Mouse (Mus musculus) CH12F3 (cell line): Measurements from ENCODE around the gene Gars.

Source experiments
- in situ Hi-C: fragments of 300-500 bp; cut with MboI; formaldehyde crosslinking; loops from 2 replicates; pipeline ENCODE4 v1.14.3; 2020; ENCODE audit warnings: low sequenced_read_pairs

Gars gene

DNA sequence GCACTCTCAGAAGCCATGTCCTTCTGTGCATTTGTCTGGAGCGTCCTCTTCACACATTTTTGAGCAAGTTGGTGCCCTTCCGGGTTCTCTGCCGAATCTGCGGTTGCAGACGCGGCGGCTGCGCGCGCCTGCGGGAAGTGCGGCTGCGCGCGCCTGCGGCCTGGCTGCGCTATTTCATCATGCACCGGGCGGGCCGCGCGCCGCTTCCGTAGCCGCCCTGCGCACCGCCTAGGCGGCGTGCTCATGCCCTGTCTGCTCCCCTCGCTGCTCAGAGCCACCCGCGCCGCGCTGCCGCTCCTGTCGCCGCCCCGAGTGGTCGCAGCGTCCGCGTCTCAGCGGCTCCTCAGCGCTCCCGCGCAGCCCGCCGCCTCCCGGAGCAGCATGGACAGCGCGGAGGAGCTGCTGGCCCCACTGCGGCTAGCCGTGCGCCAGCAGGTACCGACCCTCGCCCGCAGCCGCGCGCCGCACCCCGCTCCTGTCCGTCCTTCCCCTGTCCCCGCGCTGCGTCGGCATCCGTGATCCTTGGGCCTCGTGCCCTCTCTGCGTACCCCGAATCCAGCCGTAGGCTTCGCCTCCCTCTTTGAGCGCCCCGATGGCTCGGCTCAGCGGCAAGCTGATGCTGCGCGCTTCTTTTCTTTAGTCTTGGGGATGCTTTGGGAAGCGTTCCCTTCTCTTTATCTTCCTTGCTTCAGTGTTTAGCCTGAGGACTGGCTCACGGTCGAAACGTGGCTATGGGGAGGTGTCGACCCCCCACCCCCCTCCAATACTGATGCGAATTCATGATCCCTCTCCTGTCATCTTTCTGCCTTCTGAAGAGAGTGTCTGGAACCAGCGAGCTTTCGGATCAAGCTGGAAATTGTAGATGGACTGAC, at the start of gene Gars:
Gars (plus strand) TSS at position 209 of the 872 bp plus-strand sequence.
- in situ Hi-C loops, result no loop called here

DNA sequence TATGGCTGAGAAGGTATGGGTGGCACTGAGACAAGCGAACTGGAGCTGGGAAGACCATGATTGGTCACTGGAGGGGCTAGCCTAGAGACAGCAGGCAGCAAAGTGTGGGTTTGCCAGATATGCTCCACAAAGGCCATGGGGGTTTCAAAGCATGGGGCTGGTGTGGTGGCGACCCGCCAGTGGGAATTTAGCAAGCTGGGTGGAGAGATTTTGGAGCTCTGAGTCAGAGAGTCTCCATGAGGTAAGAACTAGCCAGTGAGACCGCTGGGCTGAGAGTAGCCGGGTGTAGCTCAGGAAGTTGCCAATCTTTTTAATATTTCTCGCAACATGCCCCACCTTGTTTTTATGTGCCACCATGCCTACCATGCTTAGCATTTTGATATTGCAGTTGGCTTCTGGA, 49.7 kb upstream of the Gars start:
- in situ Hi-C loops, result no loop called here

- in situ Hi-C loops, result loop anchor here (10.0 kb wide), 1 partner anchor 176 kb away; the partner anchor contains the start of gene Znrf2
Measured at GRCm38 (mm10) chr6:54991189-54991588, 46.6 kb upstream of the Gars start.

DNA sequence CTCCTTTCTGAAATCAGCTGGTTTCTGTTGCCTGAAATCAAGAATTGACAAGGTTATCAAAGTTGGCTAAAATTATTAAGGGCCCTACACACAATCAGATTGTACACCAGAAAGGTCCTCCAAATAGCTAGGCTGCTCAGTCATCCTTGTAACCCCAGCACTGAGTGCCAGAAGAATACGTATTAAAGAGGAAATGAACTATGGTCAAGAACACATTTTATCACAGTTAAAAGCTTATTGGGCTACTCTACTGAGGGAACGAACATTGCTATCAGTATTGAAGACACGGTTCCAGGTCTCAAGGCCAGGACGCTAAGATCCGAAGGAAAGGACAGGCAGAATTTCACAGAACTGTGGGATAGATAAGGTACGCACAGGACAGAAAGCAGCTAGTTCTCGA, 45.7 kb upstream of the Gars start:
- in situ Hi-C loops, result loop anchor here (10.0 kb wide), 1 partner anchor 177 kb away; the partner anchor contains the start of gene Znrf2

- in situ Hi-C loops, result loop anchor here (10.0 kb wide), 1 partner anchor 178 kb away; the partner anchor contains the start of gene Znrf2
Measured at GRCm38 (mm10) chr6:54992734-54993260, 45.0 kb upstream of the Gars start, which contains the start of gene Ggct. Ggct (minus strand) TSS chr6:54992950.

DNA sequence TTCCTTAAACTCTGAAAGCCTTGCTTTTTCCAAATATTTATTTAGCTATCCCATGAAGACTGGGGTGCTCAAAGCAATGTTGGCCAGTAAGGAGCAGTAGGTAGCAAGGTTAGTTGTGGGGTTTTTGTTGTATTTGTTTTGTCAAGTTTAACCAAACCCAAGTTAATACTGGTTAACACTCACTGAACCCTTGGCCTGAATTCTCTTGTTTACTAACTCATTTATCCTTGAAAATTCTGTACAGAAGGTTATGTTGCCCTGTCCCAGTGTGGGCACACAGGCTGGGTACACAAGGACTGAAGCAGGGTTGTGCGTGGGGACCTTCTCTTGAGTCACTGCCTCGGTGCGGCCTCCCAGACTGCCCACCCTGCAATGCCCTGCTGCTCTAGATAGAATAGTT, 41.4 kb upstream of the Gars start:
- in situ Hi-C loops, result loop anchor here (10.0 kb wide), 1 partner anchor 182 kb away; the partner anchor contains the start of gene Znrf2

DNA sequence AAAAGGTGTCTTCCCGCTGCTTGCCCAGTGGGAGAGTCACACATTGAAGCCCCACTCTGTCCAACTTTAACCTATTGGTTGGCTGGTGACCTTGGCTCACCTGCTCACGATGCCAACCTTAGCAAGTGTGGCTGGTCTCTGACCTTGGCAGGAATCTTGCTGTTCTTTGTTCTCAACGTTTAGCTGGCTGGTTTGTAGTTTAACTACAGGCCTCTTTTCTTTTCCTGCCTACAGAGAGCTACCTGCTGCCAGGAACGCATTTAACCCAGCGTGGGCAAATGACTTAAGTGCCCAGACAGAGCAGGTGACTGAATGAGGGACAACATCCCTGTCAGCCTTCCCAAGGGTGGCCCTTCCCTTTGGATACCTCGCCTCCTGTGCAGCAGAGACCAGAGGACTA, 40.1 kb upstream of the Gars start:
- in situ Hi-C loops, result loop anchor here (10.0 kb wide), 1 partner anchor 183 kb away; the partner anchor contains the start of gene Znrf2

- in situ Hi-C loops, result loop anchor here (25.0 kb wide), 1 partner anchor 289 kb away; no protein-coding TSS in a partner anchor
Measured at GRCm38 (mm10) chr6:55001320-55001719, 36.5 kb upstream of the Gars start.

- in situ Hi-C loops, result loop anchor here (25.0 kb wide), 1 partner anchor 290 kb away; no protein-coding TSS in a partner anchor
Measured at GRCm38 (mm10) chr6:55002438-55002837, 35.4 kb upstream of the Gars start.

DNA sequence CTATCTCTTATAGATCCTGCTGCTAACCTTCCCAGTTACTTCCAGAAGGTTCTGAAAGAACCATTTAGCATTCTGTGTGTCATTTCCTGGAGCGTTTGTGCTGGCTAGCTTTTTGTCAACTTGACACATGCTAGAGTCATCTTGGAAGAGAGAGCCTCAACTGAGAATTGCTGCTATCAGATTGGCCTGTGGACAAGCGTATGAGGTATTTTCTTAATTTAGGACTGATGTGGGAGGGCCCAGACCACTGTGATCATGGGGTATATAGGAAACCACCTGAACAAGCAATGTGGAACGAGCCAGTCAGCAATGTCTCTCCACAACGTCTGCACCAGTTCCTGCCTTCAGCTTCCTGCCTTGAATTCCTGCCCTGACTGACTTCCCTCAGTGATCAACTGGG, 34.2 kb upstream of the Gars start:
- in situ Hi-C loops, result loop anchor here (25.0 kb wide), 1 partner anchor 291 kb away; no protein-coding TSS in a partner anchor

- in situ Hi-C loops, result loop anchor here (25.0 kb wide), 1 partner anchor 296 kb away; no protein-coding TSS in a partner anchor
Measured at GRCm38 (mm10) chr6:55008401-55008800, 29.4 kb upstream of the Gars start.

DNA sequence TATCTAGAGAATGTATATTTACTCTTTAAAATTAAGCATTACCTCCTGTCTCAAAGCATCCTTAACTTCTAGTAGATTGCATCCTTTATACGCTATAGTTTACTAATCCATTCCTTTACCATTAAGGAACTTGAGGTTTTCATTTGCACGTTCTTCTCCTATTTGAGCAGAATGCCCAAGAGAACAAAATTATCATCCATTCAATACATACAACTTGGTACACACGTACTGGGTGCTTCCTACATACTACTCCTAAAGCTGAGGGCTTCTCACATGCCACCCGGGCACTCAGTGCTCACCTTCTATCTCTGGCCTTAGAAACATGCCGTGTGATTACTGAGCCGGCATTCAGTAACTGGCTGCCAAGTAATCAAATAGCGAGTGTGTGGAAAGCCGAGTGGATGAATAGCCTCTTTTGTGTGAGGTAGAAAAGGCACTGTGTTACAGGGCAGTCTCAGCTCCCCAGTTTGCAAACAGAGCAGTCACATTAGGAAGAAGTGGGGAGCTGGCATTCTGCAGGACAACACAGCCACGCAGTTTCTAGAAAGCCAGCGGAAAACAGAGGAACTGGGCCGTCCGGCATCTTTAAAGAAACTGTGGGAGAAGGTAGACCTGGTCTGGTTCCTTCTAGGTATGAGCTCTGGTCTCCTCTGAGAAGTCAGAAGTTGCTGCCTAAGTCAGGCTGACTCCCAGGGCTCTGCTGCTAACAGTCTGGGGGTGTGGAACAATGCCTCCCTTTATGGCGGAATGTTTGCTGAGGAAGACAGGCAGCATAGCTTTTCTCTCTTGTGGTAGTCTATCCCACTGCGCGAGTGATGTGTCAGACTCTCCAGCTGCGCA, 28.2 kb upstream of the Gars start:
- in situ Hi-C loops, result loop anchor here (25.0 kb wide), 1 partner anchor 297 kb away; no protein-coding TSS in a partner anchor

DNA sequence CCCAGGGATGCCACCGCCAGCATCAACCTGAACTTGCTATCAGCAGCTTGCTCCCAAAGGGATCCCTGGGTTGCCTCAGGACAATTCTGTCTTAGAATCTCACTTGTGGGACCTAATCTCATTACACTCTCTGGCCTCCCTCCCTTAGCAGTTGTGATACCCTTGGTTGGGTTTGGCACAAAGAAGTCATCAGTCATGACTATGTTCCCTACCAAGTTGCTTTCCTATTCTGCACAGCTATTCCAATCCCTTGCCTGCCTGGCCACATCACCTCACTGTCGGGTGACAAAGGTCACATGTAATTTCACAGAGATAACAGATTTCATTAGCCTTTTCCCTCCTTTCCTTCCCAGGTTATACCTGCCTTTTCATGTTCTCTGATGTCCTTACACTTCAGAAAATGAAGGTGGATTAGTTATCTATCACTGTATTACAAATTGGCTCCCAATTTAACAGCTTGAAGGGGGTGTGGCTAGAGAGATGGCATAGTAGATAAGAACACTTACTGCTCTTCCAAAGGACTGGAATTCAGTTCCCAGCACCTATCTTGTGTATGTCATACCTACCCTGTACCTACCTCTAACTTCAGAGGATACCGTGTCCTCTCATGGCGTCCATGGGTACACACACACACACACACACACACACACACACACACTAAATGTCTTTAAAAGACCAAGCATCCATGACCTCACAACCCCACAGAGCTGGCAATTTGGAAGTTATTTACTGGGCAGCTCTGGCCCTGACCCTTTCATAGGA, 27.3 kb upstream of the Gars start:
- in situ Hi-C loops, result loop anchor here (25.0 kb wide), 1 partner anchor 298 kb away; no protein-coding TSS in a partner anchor

DNA sequence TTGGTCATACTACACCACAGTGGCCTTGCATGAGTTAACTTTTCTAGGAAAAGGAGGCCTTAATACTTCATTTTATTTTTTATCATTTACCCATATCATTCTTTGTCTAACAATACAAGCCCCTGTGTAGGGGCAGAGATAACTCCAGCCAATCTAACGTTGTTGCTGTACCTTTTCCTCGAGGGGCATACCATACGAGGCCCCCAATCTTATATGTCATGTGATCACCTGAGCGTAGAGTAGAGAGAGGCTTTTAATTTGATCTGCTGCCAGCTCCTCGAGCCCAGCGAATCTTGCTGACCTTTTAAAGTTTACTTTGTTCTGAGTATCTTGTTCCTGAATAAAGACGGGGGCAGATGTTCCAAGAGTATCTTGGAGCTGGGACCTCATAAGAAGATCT, 25.3 kb upstream of the Gars start:
- in situ Hi-C loops, result loop anchor here (25.0 kb wide), 1 partner anchor 300 kb away; no protein-coding TSS in a partner anchor

DNA sequence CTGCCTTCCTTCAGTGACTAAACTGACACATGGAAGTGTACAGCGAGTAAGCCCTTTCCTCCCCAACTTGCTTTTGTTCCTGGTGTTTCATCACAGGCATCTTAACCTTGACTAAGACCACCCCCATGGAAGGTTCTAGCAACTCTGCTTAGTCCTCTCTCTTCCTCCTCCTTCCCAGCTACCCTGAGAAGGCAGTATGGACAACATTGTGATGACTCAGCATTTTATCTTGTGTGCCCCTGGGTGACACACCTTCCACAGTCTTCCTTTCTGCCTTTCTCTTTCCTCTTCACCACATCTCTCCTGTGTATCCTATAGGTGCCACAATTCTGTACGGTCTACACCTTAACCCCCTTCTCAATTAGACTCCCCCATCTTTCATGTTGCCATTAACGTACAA, 23.6 kb upstream of the Gars start:
- in situ Hi-C loops, result loop anchor here (25.0 kb wide), 1 partner anchor 302 kb away; no protein-coding TSS in a partner anchor

DNA sequence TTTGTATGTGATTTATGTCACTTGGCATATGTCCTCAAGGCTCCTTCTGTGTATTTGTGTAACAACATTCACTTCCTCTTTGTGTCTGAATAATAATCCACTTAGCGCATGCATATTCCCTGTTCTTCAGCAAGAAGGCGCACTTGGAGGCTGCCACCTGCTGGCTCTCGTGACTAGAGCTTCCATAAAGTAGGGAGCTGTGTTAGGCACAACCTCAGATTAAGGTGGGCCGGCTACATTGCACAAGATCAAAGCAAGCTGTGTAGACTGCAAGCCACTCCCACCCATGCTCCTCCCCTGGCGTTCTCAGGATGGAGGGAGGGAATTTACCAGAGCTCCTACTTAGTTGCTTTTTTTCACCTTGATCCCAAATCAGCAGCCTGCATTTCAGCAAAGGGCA, 21.6 kb upstream of the Gars start:
- in situ Hi-C loops, result loop anchor here (25.0 kb wide), 1 partner anchor 304 kb away; no protein-coding TSS in a partner anchor

- in situ Hi-C loops, result loop anchor here (25.0 kb wide), 1 partner anchor 305 kb away; no protein-coding TSS in a partner anchor
Measured at GRCm38 (mm10) chr6:55016710-55017583, 20.9 kb upstream of the Gars start.

DNA sequence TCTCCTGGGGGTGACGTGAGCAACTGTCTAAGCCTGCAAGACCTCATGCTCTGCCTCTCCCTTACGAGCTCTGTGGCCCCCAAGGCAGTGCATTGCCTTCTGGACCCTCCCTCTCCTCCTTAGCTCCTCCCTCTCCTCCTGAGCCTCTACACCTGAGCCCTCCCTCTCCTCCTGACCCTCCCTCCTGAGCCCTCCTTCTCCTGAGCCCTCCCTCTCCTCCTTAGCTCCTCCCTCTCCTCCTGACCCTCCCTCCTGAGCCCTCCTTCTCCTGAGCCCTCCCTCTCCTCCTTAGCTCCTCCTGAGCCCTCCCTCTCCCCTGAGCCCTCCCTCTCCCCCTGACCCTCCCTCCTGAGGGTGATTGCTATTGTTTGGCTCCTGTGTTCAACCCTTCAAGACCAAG, 19.4 kb upstream of the Gars start:
- in situ Hi-C loops, result loop anchor here (25.0 kb wide), 1 partner anchor 306 kb away; no protein-coding TSS in a partner anchor
